Mouse (Mus musculus): Measurements from ENCODE around the gene Serpina3m.
"Not testable (repeated sequence)": the region's sequence is repeated elsewhere in the genome, so short reads cannot be mapped to it uniquely, and the experiment has no call there.

The Serpina3m gene

GRCm38 (mm10) chr12:104338226-104338625 lies at the start of gene Serpina3m, which contains the start of gene Serpina3k:
Gene Serpina3m, plus strand, starts transcription at chr12:104338486.
Gene Serpina3k, plus strand, starts transcription at chr12:104338486.
- not testable (repeated sequence) for TF ChIP-seq GATA4 (IDR thresholded peaks at IDR 0.05; ENCODE audit: insufficient replicate concordance, low read length)

GRCm38 (mm10) chr12:104289872-104290271 lies 48.4 kb upstream of the Serpina3m start:
- TF ChIP-seq GATA4 (IDR thresholded peaks at IDR 0.05; ENCODE audit: insufficient replicate concordance, low read length) = no peak

GRCm38 (mm10) chr12:104293963-104294362 lies 44.3 kb upstream of the Serpina3m start:
- no peak for TF ChIP-seq GATA4 (IDR thresholded peaks at IDR 0.05; ENCODE audit: insufficient replicate concordance, low read length)

GRCm38 (mm10) chr12:104298049-104298448 lies 40.2 kb upstream of the Serpina3m start:
- TF ChIP-seq GATA4 (IDR thresholded peaks at IDR 0.05; ENCODE audit: insufficient replicate concordance, low read length) = no peak

- no peak for TF ChIP-seq GATA4 (IDR thresholded peaks at IDR 0.05; ENCODE audit: insufficient replicate concordance, low read length)
These were observed 32.3 kb upstream of the Serpina3m start for GRCm38 (mm10) chr12:104305991-104306390.

GRCm38 (mm10) chr12:104314253-104314652 lies 24.0 kb upstream of the Serpina3m start, which contains the start of gene Serpina3j:
Gene Serpina3j, plus strand, starts transcription at chr12:104314553.
- no peak for TF ChIP-seq GATA4 (IDR thresholded peaks at IDR 0.05; ENCODE audit: insufficient replicate concordance, low read length)

- TF ChIP-seq GATA4 (IDR thresholded peaks at IDR 0.05; ENCODE audit: insufficient replicate concordance, low read length) = no peak
These were observed 15.8 kb upstream of the Serpina3m start for GRCm38 (mm10) chr12:104322454-104322853.

- TF ChIP-seq GATA4 (IDR thresholded peaks at IDR 0.05; ENCODE audit: insufficient replicate concordance, low read length) = no peak
These were observed 6.6 kb upstream of the Serpina3m start for GRCm38 (mm10) chr12:104331701-104332100.

- TF ChIP-seq GATA4 (IDR thresholded peaks at IDR 0.05; ENCODE audit: insufficient replicate concordance, low read length) = no peak
These were observed 419 bp downstream of the Serpina3m start for GRCm38 (mm10) chr12:104338705-104339104.

- no peak; the same call in 1 of the 2 replicates for TF ChIP-seq GATA4 (IDR thresholded peaks at IDR 0.05; ENCODE audit: insufficient replicate concordance, low read length)
These were observed 6.9 kb downstream of the Serpina3m start for GRCm38 (mm10) chr12:104345181-104345580.

- TF ChIP-seq GATA4 (IDR thresholded peaks at IDR 0.05; ENCODE audit: insufficient replicate concordance, low read length) = no peak
These were observed 7.4 kb downstream of the Serpina3m start for GRCm38 (mm10) chr12:104345707-104346106.

GRCm38 (mm10) chr12:104347091-104347490 lies 8.8 kb downstream of the Serpina3m start:
- no peak for TF ChIP-seq GATA4 (IDR thresholded peaks at IDR 0.05; ENCODE audit: insufficient replicate concordance, low read length)

GRCm38 (mm10) chr12:104356006-104356405 lies 17.7 kb downstream of the Serpina3m start:
- no peak for TF ChIP-seq GATA4 (IDR thresholded peaks at IDR 0.05; ENCODE audit: insufficient replicate concordance, low read length)

- TF ChIP-seq GATA4 (IDR thresholded peaks at IDR 0.05; ENCODE audit: insufficient replicate concordance, low read length) = no peak
These were observed 31.7 kb downstream of the Serpina3m start for GRCm38 (mm10) chr12:104369986-104370385.

- no peak for TF ChIP-seq GATA4 (IDR thresholded peaks at IDR 0.05; ENCODE audit: insufficient replicate concordance, low read length)
These were observed 41.6 kb downstream of the Serpina3m start for GRCm38 (mm10) chr12:104379856-104380255.

- TF ChIP-seq GATA4 (IDR thresholded peaks at IDR 0.05; ENCODE audit: insufficient replicate concordance, low read length) = peak; percentile 29; the same call in 1 of the 2 replicates
These were observed 47.7 kb downstream of the Serpina3m start for GRCm38 (mm10) chr12:104385987-104386386.

GRCm38 (mm10) chr12:104388477-104388876 lies 50.2 kb downstream of the Serpina3m start:
- TF ChIP-seq GATA4 (IDR thresholded peaks at IDR 0.05; ENCODE audit: insufficient replicate concordance, low read length) = peak; percentile 74; the same call in 1 of the 2 replicates

Data from liver, adult (tissue).